Mouse (Mus musculus) stomach, postnatal 0 days (tissue): ENCODE measurements around the gene Gpm6b.

Experiments
- CTCF ChIP-seq: IDR thresholded peaks from 2 replicates; pipeline ENCODE4 v1.5.1; 2016; ENCODE audit warnings: antibody characterized with exemption, low read depth, mild to moderate bottlenecking, moderate library complexity
- EP300 ChIP-seq: optimal IDR thresholded peaks from 2 replicates; pipeline ENCODE3; 2016; ENCODE audit warnings: antibody characterized with exemption

DNA sequence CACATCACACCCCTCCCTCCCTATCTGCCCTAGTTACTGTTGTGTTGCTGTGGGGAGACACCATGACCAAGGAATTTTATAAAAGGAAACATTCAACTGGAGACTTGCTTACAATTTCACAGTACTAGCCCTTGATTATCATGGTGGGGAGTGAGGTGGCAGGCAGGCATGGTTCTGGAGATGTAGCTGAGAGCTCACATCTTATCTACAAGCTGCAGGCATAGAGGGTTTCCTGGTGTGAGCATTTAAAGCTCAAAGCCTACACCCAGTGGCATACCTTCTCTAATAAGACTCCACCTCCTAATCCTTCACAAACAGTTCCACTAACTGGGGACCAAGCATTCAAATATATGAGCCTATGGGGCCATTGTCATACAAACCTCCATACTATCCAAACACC lies 42.4 kb upstream of the Gpm6b start:
- TF ChIP-seq CTCF (no peak), EP300 (no peak)
